Mouse (Mus musculus): Measurements from ENCODE around the gene Kif16b.

GRCm38 (mm10) chr2:142585845-142586244 lies 315.5 kb downstream of the Kif16b start:
- no peak for TF ChIP-seq CTCF (IDR thresholded peaks at IDR 0.05; ENCODE audit: low read depth)
- no peak for TF ChIP-seq EP300 (optimal IDR thresholded peaks at IDR 0.05)
